Mouse (Mus musculus) R1 (cell line): ENCODE measurements around the gene Btbd19.

Source experiments
- DNase-seq: peaks from one replicate; pipeline ENCODE4 v3.0.0-alpha.2; 2018; ENCODE audit warnings: low read depth, low spot score

Btbd19 gene

GRCm38 (mm10) chr4:117134601-117134995 lies 9.1 kb upstream of the Btbd19 start:
- DNase-seq = no peak

DNA sequence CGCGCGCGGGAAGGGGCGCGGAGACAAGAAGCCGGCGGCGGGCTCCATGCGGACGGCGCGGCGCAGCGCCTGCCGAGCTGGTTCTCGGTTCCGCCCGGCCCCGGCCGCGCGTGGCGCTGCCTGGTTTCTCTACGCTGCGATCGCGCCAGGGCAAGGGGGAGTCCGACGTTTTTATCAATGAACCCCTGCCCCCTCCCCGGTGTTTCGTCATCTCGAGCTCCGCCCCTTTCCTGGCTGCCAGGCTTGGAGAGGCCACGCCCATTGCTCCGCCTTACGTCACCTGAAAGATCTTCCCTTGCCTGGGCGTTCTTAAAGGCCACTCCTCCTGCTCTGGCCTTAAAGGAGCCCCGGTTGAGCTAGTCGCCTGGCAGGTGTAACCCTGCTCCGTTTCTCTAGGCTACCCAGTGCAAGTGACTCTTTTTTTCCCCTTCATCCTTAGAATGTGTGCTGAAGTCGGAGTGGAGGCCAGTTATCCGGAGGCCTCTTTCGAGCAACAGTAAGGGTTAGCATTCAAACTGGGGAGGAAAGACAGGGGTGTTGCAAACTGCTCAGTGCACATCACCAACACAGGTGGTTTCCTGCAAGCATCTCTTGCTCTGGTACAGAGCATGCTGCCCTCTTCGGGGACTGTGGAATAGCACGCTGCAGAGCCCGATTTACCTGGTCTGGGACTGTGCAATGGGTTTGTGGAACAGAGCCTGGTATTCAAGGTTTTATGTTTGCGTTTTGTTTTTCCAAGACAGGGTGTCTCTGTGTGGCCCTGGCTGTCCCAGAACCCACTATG lies 8.5 kb upstream of the Btbd19 start, which contains the start of gene Plk3:
Plk3 (minus strand) TSS at position 147 of the 784 bp plus-strand sequence.
- peak; percentile 99 for DNase-seq

DNA sequence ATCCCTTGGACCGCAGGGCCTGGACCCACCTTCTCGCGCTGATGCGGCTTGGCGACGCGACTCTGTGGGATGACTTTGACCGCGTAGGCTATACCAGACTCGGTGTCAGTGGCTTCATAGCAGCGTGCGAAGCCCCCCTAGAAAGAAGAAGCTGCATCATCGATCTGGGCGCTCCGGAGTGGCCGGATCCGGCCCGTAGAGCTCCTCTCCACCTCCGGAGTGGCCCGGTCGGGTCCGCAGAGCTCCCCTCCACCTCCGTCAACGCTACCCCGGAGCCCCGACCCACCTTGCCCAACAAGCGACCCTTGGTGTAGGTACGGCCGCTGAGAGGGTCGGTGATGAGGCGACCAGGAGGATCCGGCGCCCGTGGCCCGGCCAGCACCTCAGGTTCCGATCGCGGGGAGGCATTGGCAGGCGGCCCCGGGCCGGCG lies 7.9 kb upstream of the Btbd19 start:
- no peak for DNase-seq

GRCm38 (mm10) chr4:117132794-117133143 lies 7.2 kb upstream of the Btbd19 start:
- DNase-seq = peak; percentile 51

GRCm38 (mm10) chr4:117131890-117132793 lies 6.6 kb upstream of the Btbd19 start:
- DNase-seq = peak; percentile 97

- no peak for DNase-seq
Observed at GRCm38 (mm10) chr4:117131198-117131597, 5.7 kb upstream of the Btbd19 start.

- DNase-seq = no peak
Observed at GRCm38 (mm10) chr4:117130790-117131189, 5.3 kb upstream of the Btbd19 start.

GRCm38 (mm10) chr4:117127991-117128686 lies 2.6 kb upstream of the Btbd19 start:
- no peak for DNase-seq

- DNase-seq = no peak
Observed at GRCm38 (mm10) chr4:117126675-117127290, 1.3 kb upstream of the Btbd19 start, which contains the start of gene Tctex1d4. Gene Tctex1d4 (plus strand): TSS chr4:117126794.

GRCm38 (mm10) chr4:117125910-117126674 lies 567 bp upstream of the Btbd19 start:
- DNase-seq = peak; percentile 98

DNA sequence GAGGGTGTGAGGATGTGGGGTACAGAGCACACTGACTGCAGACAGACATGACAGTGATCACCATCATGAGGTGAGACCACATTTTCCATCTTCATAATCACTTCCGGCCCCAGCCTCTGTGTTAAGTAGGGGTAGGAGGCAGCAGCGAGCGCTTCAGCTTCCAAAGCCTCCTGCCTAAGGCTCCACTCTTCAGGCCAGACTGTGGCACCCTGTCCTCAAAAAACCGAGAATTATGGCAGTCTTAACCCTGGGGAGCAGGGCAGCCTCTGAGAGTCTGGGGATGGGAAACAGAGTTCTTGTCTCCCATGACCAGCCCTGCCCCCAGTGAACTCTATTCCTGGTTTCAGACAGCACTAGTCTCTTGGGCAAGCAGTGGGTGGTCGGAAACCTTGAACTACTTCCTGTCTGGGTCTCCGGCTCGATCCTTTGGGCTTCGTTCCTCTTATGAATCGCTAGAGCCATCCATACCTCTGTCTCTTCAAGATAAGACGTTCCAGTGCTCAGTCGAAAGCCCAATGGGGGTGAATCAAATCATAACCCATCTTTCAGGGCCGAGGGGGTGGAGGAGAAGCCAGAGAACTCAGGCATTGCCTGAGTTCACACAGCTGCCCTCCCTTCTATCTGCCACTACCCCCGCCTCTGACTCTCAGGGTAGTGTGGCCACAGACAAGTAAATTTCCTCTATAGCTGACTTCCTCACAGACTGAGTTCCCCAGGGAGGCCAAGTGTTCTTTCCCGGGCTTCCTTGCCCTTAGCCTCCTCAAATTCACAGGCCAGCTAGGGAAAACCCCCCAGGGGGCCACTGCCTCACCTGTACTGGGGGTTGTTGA lies 792 bp downstream of the Btbd19 start:
- DNase-seq = peak; percentile 77

- DNase-seq = no peak
Observed at GRCm38 (mm10) chr4:117124218-117124517, 1.4 kb downstream of the Btbd19 start.

GRCm38 (mm10) chr4:117123546-117124217 lies 1.8 kb downstream of the Btbd19 start:
- DNase-seq = no peak

DNA sequence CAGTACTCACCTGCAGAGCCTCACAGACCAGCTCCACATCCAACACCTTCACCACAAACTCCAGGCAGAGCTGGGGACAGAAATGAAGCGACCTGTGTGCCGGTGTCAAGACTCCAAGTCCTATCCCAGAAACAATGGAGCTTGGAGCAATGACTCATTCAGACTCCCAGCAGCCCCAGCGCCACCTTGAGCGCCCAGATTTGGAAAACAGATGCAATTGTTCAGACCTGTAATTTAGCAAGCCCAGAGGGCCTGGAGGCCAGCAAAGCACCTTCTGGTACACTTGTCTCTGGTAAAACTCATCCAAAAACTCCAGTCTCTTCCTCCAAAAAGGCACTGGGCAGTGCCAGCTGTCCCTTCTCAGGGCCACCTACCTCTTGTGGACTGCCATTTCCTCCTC lies 3.3 kb downstream of the Btbd19 start:
- DNase-seq = no peak

DNA sequence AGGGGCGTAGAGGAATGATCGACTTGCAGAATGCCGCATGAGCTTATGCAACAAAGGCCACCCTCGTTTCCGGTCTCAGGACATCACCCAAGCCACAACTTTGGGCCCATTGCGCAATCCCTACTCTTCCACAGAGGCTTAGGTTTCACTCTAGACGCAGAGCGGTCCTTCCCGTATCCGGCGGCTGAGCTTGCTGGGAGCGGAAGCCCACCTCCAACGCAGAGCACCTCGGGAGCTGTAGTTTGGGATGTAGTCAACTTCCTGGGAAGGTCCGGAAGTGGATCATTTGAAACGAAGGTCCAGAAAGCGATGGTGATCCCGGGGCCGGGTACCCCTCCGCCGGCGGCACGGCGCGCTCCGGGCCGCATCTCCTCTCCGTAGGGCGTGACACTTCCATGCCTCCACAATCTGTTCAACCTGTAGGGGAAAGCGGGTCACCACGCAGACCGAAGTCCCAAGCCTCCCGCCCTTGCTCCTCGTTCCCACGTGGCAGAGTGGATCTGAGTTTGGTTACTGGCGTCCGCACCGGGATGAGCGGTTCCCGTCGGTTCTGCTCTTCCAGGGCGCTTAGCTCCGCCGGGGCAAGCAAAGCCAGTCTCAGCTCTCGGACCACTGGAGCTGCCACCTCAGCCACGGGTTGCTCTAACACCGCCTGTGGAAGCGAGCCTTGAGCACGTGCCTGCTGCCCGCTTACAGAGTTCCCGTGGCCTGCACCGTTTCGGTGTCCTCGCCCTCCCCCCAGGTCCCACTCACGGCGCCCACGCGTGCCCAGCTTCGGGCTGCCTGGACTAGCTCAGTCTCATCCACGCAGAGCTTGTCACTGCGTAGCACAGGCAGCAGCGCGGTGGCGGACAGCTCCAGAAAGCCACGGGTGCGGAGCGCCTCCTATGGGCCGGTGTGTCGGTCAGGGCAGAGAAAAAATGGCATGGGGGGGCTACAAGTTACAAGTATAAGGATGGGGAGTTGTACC lies 4.8 kb downstream of the Btbd19 start:
- DNase-seq = peak; percentile 99

DNA sequence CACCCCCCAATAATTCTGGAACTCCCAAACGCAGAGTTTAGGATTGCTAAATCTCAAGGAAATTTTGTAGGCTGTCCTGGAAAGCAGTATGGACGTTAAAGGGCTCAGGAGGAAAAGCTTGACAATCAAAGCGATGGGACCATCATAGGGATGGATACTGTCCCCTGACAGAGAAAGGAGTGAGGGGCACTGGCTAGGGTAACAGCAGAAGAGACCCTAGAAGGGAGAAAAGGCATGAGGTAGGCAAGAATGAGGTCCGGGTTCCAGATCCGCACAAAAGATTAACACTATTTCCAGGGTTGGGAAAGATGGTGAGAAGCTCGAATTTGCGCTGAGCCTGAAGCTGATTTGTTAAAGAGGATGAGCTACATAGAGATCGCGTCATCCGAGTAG lies 5.5 kb downstream of the Btbd19 start:
- no peak for DNase-seq

DNA sequence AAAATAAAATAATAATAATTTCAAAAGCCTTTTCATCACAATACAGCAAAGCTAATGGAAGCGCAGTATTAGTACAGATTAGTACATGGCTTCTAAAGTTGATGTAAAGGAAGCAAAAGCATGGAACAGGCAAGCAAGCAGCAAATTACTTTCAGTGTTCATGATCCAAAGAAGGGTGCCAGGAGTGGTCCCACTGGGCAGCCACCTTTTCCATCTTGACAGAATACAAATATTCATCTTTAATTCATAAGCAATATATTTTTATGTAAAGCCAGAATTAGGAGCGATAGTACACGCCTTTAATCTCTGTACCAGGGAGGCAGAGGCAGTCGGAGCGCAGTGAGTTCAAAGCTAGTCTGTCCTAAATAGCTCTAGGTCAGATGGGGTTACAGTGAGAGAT lies 5.9 kb downstream of the Btbd19 start:
- DNase-seq = no peak

GRCm38 (mm10) chr4:117117931-117118330 lies 7.6 kb downstream of the Btbd19 start:
- no peak for DNase-seq
